Mouse (Mus musculus) spleen, adult 2 months (tissue): ENCODE results near the gene Kncn.

Source experiments
- CTCF ChIP-seq: fragments of 200-500 bp; IDR thresholded peaks from 2 replicates; pipeline ENCODE4 v1.5.1; 2011; ENCODE audit warnings: mild to moderate bottlenecking, inconsistent platforms; ENCODE audit not compliant: insufficient read depth, insufficient read length, insufficient replicate concordance; ENCODE audit errors: extremely low read depth
- POLR2A ChIP-seq: fragments of 200-500 bp; IDR thresholded peaks from 2 replicates; pipeline ENCODE4 v1.6.1; 2011; ENCODE audit warnings: low read depth, low read length, inconsistent platforms

DNA sequence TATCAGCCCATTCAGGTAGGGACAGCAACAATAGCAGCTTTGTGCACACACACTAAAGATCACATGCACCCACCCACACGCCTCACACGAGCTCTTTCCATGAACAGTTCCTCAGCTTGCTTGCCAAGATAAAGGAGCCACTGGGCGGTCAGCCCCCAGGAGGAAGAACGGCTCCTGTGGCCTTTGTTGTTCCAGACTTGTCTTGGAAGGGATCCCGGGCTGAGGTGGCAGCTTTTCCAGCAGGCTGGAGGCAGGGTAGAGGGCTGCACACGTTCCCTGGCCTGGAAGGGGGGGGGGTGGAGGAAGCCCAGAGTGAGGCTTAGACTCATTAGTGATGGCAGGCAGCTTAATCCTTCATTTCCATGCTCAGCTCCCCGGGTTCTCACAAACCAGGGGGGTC, 24.4 kb downstream of the Kncn start:
- TF ChIP-seq CTCF (no peak), POLR2A (no peak)
